Mouse (Mus musculus) small intestine, adult 2 months (tissue): Measurements from ENCODE around the gene Tnfrsf1a.

Source experiments
- CTCF ChIP-seq: fragments of 200-500 bp; IDR thresholded peaks from 2 replicates; pipeline ENCODE4 v1.5.1; 2012; ENCODE audit warnings: low read depth, mild to moderate bottlenecking, control low read depth, inconsistent platforms, low read length, moderate library complexity, mixed read lengths; ENCODE audit not compliant: insufficient replicate concordance, insufficient read length; ENCODE audit errors: extremely low read depth
- POLR2A ChIP-seq: fragments of 200-500 bp; IDR thresholded peaks from 2 replicates; pipeline ENCODE4 v1.6.1; 2012; ENCODE audit warnings: low read depth, mild to moderate bottlenecking, control low read depth, inconsistent platforms, low read length, moderate library complexity

DNA sequence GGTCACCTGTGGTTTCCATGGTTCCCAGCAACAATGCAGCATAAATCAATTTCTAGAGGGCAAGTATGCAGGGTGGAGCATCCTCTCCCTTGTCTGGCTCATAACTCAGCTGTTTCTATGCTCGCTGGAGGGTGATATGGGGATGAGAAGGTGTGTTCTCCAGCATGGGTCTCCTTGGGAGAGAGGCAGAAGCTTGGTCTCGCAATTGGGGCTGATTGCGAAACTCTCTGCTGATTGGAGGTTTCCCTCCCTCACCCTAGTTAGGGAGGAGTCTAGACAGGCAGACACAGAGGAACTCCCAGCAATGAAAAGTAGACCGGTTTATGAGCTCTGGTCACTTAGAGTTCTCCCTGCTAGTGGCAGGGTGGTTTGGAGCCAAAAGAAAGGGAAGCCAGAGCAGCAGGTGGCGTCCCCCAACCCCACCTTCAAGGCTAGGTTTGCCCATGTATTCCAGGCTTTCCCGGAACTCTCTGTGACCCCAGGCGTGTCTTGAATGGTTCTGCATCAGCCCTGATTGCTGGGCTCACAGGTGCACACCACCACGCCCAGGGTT lies 61.9 kb downstream of the Tnfrsf1a start:
- TF ChIP-seq CTCF = no peak
- TF ChIP-seq POLR2A = no peak
